Mouse (Mus musculus) testis, adult 2 months (tissue): ENCODE measurements at regions not wholly inside any gene's neighbourhood (a gene's known extent, or its start where the extent isn't known, plus 50 kb on each side); places are given as distances from the start of the nearest gene placed in this dataset.

ENCODE experiments used
- CTCF ChIP-seq: fragments of 200-500 bp; IDR thresholded peaks from 2 replicates; pipeline ENCODE4 v1.5.1; 2012; ENCODE audit warnings: low read depth, mild to moderate bottlenecking, inconsistent platforms, low read length, moderate library complexity; ENCODE audit not compliant: control insufficient read depth, insufficient read depth, insufficient replicate concordance
- POLR2A ChIP-seq: fragments of 200-500 bp; IDR thresholded peaks from 2 replicates; pipeline ENCODE4 v1.6.1; 2012; ENCODE audit warnings: low read depth, mild to moderate bottlenecking, inconsistent platforms, low read length, moderate library complexity; ENCODE audit not compliant: control insufficient read depth

DNA sequence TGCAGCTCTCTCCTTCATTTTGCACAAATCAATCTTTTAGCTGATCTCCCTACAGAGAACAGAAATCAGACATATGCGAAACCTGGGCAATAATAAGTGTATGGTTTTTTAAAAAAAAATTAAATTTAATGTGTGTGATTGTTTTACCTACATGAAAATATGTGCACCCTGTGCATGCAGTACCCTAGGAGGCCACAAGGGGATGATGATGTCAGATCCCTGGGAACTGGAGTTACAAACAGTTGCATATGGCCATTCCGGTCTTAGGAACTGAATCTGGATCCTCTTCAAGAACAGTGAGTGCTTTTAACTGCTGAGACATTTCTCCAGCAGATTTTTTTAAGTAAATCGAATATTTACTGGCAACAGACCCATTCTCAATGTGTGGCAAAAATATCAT is 257.0 kb upstream of the Sox9 start:
- TF ChIP-seq POLR2A = no peak
- no peak for TF ChIP-seq CTCF
